Mouse (Mus musculus) midbrain, embryonic 12.5 days (tissue): ENCODE data around the gene Lin28a. TPM values are rescaled to one million over a fixed set of nuclear protein-coding genes. Genes with fewer than 3 reads are reported as not detected.

Experiments
- ATAC-seq: fragments of 200-750 bp; cut with Nextera tagmentation; 2 replicates; pipeline ENCODE4 v1.8.0; 2017; ENCODE audit warnings: low read depth, moderate TSS enrichment, moderate library complexity; ENCODE audit not compliant: low FRiP score
- H3K27ac ChIP-seq: fragments of 300-500 bp; sonication (generic); replicated peaks from 2 replicates; pipeline ENCODE4 v1.5.1; 2016; ENCODE audit warnings: mild to moderate bottlenecking
- H3K27me3 ChIP-seq: fragments of 300-500 bp; sonication (generic); 2 replicates; pipeline ENCODE4 v1.6.1; 2016; ENCODE audit warnings: mild to moderate bottlenecking
- H3K36me3 ChIP-seq: fragments of 300-500 bp; sonication (generic); 2 replicates; pipeline ENCODE4 v1.6.1; 2016
- H3K4me1 ChIP-seq: fragments of 300-500 bp; sonication (generic); 2 replicates; pipeline ENCODE4 v1.6.1; 2016
- H3K4me2 ChIP-seq: fragments of 300-500 bp; sonication (generic); replicated peaks from 2 replicates; pipeline ENCODE4 v1.6.1; 2016; ENCODE audit warnings: mild to moderate bottlenecking, moderate library complexity
- H3K4me3 ChIP-seq: fragments of 300-500 bp; sonication (generic); 2 replicates; pipeline ENCODE4 v1.5.1; 2016; ENCODE audit warnings: mild to moderate bottlenecking
- H3K9ac ChIP-seq: fragments of 300-500 bp; sonication (generic); replicated peaks from 2 replicates; pipeline ENCODE4 v1.6.1; 2016; ENCODE audit warnings: mild to moderate bottlenecking, moderate library complexity
- H3K9me3 ChIP-seq: fragments of 300-500 bp; sonication (generic); 2 replicates; pipeline ENCODE4 v1.6.1; 2016; ENCODE audit warnings: mild to moderate bottlenecking
- WGBS: fragments of 180-500 bp; shearing (Covaris S2); methylation state at CpG from one replicate; pipeline ENCODE4 v1.1.7; 2016; 5-methylcytosine and 5-hydroxymethylcytosine counted together
- polyA plus RNA-seq: library from polyadenylated mRNA; unstranded; fragments of >200 nt; fragmentation: Nextera tagmentation; extraction: Ambion mirVana; gene quantifications from 2 replicates; pipeline ENCODE4 v1.2.1, GENCODE M21; 2016

Lin28a gene
- polyA plus RNA-seq = 3.3 and 3.4 TPM in 2 replicates

GRCm38 (mm10) chr4:134018779-134019145 lies at the start of gene Lin28a:
TSS of gene Lin28a (minus strand) at chr4:134018841.
- peaks cover 49% of the 10 kb centered on the region for H3K4me1 ChIP-seq
- peak; percentile 45; the same call in 1 of the 2 replicates for ATAC-seq
- H3K9me3 ChIP-seq = no peaks in the 10 kb centered on the region

GRCm38 (mm10) chr4:134067833-134068544 lies 49.3 kb upstream of the Lin28a start:
- WGBS = 87% methylated on average over 7 of the region's 7 CpGs
- H3K27ac ChIP-seq = no peak overlapping the region
- H3K9me3 ChIP-seq = no peaks in the 10 kb centered on the region
- no peak for ATAC-seq
- no peak overlapping the region for H3K4me2 ChIP-seq
- H3K4me1 ChIP-seq = no peaks in the 10 kb centered on the region
- peaks cover 25% of the 10 kb centered on the region for H3K27me3 ChIP-seq
- no peak overlapping the region for H3K9ac ChIP-seq
- H3K36me3 ChIP-seq = no peaks in the 10 kb centered on the region
- no peak overlapping the region for H3K4me3 ChIP-seq

More at GRCm38 (mm10) chr4:134018779-134019145, at the start of gene Lin28a:
- WGBS = 0% methylated on average over 9 of the region's 9 CpGs
- H3K27ac ChIP-seq = peak within 1 kb of the TSS; percentile 90
- no peaks in the 10 kb centered on the region for H3K36me3 ChIP-seq
- H3K27me3 ChIP-seq = peaks cover 13% of the 10 kb centered on the region
- H3K4me3 ChIP-seq = peak within 1 kb of the TSS; percentile 49
- H3K4me2 ChIP-seq = peak within 1 kb of the TSS; percentile 54
- H3K9ac ChIP-seq = peak within 1 kb of the TSS; percentile 62

GRCm38 (mm10) chr4:134067383-134067782 lies 48.7 kb upstream of the Lin28a start:
- no peak overlapping the region for H3K27ac ChIP-seq
- no peak for ATAC-seq
- H3K4me3 ChIP-seq = no peak overlapping the region
- H3K9me3 ChIP-seq = no peaks in the 10 kb centered on the region
- H3K9ac ChIP-seq = no peak overlapping the region
- H3K36me3 ChIP-seq = no peaks in the 10 kb centered on the region
- H3K27me3 ChIP-seq = peaks cover 25% of the 10 kb centered on the region
- no peaks in the 10 kb centered on the region for H3K4me1 ChIP-seq
- no peak overlapping the region for H3K4me2 ChIP-seq
- WGBS = 91% methylated on average over 8 of the region's 8 CpGs

GRCm38 (mm10) chr4:134065431-134066004 lies 46.9 kb upstream of the Lin28a start:
- Histone ChIP-seq H3K9ac (no peak overlapping the region), H3K4me2 (no peak overlapping the region), H3K36me3 (no peaks in the 10 kb centered on the region), H3K9me3 (no peaks in the 10 kb centered on the region), H3K27ac (no peak overlapping the region), H3K27me3 (peaks cover 32% of the 10 kb centered on the region), H3K4me1 (no peaks in the 10 kb centered on the region), H3K4me3 (no peak overlapping the region)
- ATAC-seq = no peak
- WGBS = 17% methylated on average over 22 of the region's 23 CpGs

GRCm38 (mm10) chr4:134062561-134062960 lies 43.9 kb upstream of the Lin28a start:
- no peak for ATAC-seq
- H3K4me2 ChIP-seq = no peak overlapping the region
- 66% methylated on average over 8 of the region's 8 CpGs for WGBS
- H3K36me3 ChIP-seq = no peaks in the 10 kb centered on the region
- H3K4me3 ChIP-seq = no peak overlapping the region
- no peaks in the 10 kb centered on the region for H3K9me3 ChIP-seq
- H3K4me1 ChIP-seq = peaks cover 3% of the 10 kb centered on the region; the same call in 1 of the 2 replicates
- H3K9ac ChIP-seq = no peak overlapping the region
- peaks cover 39% of the 10 kb centered on the region for H3K27me3 ChIP-seq
- no peak overlapping the region for H3K27ac ChIP-seq

- Histone ChIP-seq H3K4me1 (peaks cover 3% of the 10 kb centered on the region; the same call in 1 of the 2 replicates), H3K27me3 (peaks cover 36% of the 10 kb centered on the region), H3K4me2 (no peak overlapping the region)
Observed at GRCm38 (mm10) chr4:134061944-134062446, 43.4 kb upstream of the Lin28a start.

GRCm38 (mm10) chr4:134061166-134061830 lies 42.7 kb upstream of the Lin28a start:
- Histone ChIP-seq H3K4me1 (peaks cover 3% of the 10 kb centered on the region; the same call in 1 of the 2 replicates), H3K9ac (no peak overlapping the region), H3K9me3 (no peaks in the 10 kb centered on the region), H3K27me3 (peaks cover 30% of the 10 kb centered on the region), H3K4me3 (no peak overlapping the region), H3K4me2 (no peak overlapping the region), H3K27ac (no peak overlapping the region), H3K36me3 (no peaks in the 10 kb centered on the region)
- ATAC-seq = no peak
- 63% methylated on average over 17 of the region's 18 CpGs for WGBS

More at GRCm38 (mm10) chr4:134061944-134062446, 43.4 kb upstream of the Lin28a start:
- 53% methylated on average over 8 of the region's 8 CpGs for WGBS
- no peak overlapping the region for H3K9ac ChIP-seq
- H3K27ac ChIP-seq = no peak overlapping the region
- no peaks in the 10 kb centered on the region for H3K36me3 ChIP-seq
- H3K4me3 ChIP-seq = no peak overlapping the region
- no peak for ATAC-seq
- H3K9me3 ChIP-seq = no peaks in the 10 kb centered on the region

- Histone ChIP-seq H3K27ac (no peak within 1 kb of the TSS), H3K4me1 (peaks cover 3% of the 10 kb centered on the region; the same call in 1 of the 2 replicates), H3K9ac (no peak within 1 kb of the TSS), H3K4me2 (no peak within 1 kb of the TSS), H3K4me3 (no peak within 1 kb of the TSS), H3K27me3 (peaks cover 23% of the 10 kb centered on the region), H3K36me3 (no peaks in the 10 kb centered on the region), H3K9me3 (no peaks in the 10 kb centered on the region)
- WGBS = 50% methylated on average over 28 of the region's 28 CpGs
- no peak for ATAC-seq
Observed at GRCm38 (mm10) chr4:134060135-134060865, 41.7 kb upstream of the Lin28a start, which contains the start of gene Crybg2. TSS of gene Crybg2 (plus strand) at chr4:134060815.

GRCm38 (mm10) chr4:134058908-134059307 lies 40.3 kb upstream of the Lin28a start:
- Histone ChIP-seq H3K27ac (no peak overlapping the region), H3K9ac (no peak overlapping the region), H3K36me3 (no peaks in the 10 kb centered on the region), H3K4me3 (no peak overlapping the region), H3K27me3 (peaks cover 14% of the 10 kb centered on the region), H3K4me1 (peaks cover 3% of the 10 kb centered on the region; the same call in 1 of the 2 replicates), H3K4me2 (no peak overlapping the region), H3K9me3 (no peaks in the 10 kb centered on the region)
- ATAC-seq = no peak
- 87% methylated on average over 6 of the region's 6 CpGs for WGBS

- Histone ChIP-seq H3K4me2 (no peak overlapping the region), H3K36me3 (no peaks in the 10 kb centered on the region), H3K4me3 (no peak overlapping the region), H3K4me1 (peaks cover 3% of the 10 kb centered on the region; the same call in 1 of the 2 replicates), H3K9ac (no peak overlapping the region), H3K9me3 (no peaks in the 10 kb centered on the region), H3K27ac (no peak overlapping the region), H3K27me3 (peaks cover 14% of the 10 kb centered on the region)
- no peak for ATAC-seq
- 31% methylated on average over 13 of the region's 14 CpGs for WGBS
Observed at GRCm38 (mm10) chr4:134058166-134058715, 39.6 kb upstream of the Lin28a start.

GRCm38 (mm10) chr4:134053538-134053937 lies 34.9 kb upstream of the Lin28a start, which contains the start of gene Zfp683:
TSS of gene Zfp683 (plus strand) at chr4:134053838.
- H3K27me3 ChIP-seq = no peaks in the 10 kb centered on the region; the same call in 1 of the 2 replicates
- 88% methylated on average over 3 of the region's 3 CpGs for WGBS
- H3K9ac ChIP-seq = no peak within 1 kb of the TSS
- H3K9me3 ChIP-seq = no peaks in the 10 kb centered on the region
- H3K27ac ChIP-seq = no peak within 1 kb of the TSS
- no peak within 1 kb of the TSS for H3K4me3 ChIP-seq
- peaks cover 2% of the 10 kb centered on the region; the same call in 1 of the 2 replicates for H3K4me1 ChIP-seq
- H3K4me2 ChIP-seq = no peak within 1 kb of the TSS
- no peak for ATAC-seq
- no peaks in the 10 kb centered on the region for H3K36me3 ChIP-seq
